Mouse (Mus musculus) midbrain, embryonic 11.5 days (tissue): Measurements from ENCODE around the gene Cib3. TPM values are rescaled to one million over a fixed set of nuclear protein-coding genes. Genes with fewer than 3 reads are reported as not detected.
A peak's percentile ranks its signal among the peaks of the same experiment; 100 is the strongest.

Source experiments
- ATAC-seq: fragments of 200-750 bp; cut with Nextera tagmentation; 2 replicates; pipeline ENCODE4 v1.8.0; 2017; ENCODE audit warnings: moderate TSS enrichment, moderate library complexity; ENCODE audit not compliant: low FRiP score
- DNase-seq: peaks from one replicate; pipeline ENCODE4 v3.0.0; 2015; ENCODE audit warnings: low spot score; ENCODE audit errors: missing footprints
- H3K27ac ChIP-seq: fragments of 300-500 bp; sonication (generic); 2 replicates; pipeline ENCODE4 v1.5.1; 2014; ENCODE audit warnings: low read depth, low read length
- H3K27me3 ChIP-seq: fragments of 300-500 bp; sonication (generic); 2 replicates; pipeline ENCODE4 v1.6.1; 2014; ENCODE audit warnings: mild to moderate bottlenecking, low read length, moderate library complexity, mixed read lengths; ENCODE audit not compliant: control insufficient read depth, insufficient read depth
- H3K36me3 ChIP-seq: fragments of 300-500 bp; sonication (generic); 2 replicates; pipeline ENCODE4 v1.6.1; 2014; ENCODE audit warnings: mild to moderate bottlenecking, low read length, moderate library complexity, mixed read lengths; ENCODE audit not compliant: control insufficient read depth, insufficient read depth
- H3K4me1 ChIP-seq: fragments of 300-500 bp; sonication (generic); 2 replicates; pipeline ENCODE4 v1.6.1; 2014; ENCODE audit warnings: low read length; ENCODE audit not compliant: control insufficient read depth, insufficient read depth
- H3K4me2 ChIP-seq: fragments of 300-500 bp; sonication (generic); 2 replicates; pipeline ENCODE4 v1.6.1; 2014; ENCODE audit warnings: mild to moderate bottlenecking, moderate library complexity
- H3K4me3 ChIP-seq: fragments of 300-500 bp; sonication (generic); 2 replicates; pipeline ENCODE4 v1.5.1; 2014; ENCODE audit warnings: low read depth, low read length
- H3K9ac ChIP-seq: fragments of 300-500 bp; sonication (generic); 2 replicates; pipeline ENCODE4 v1.6.1; 2014; ENCODE audit warnings: low read length
- H3K9me3 ChIP-seq: fragments of 300-500 bp; sonication (generic); 2 replicates; pipeline ENCODE4 v1.6.1; 2016; ENCODE audit warnings: low read length; ENCODE audit not compliant: control insufficient read depth
- WGBS: fragments of 180-500 bp; shearing (Covaris S2); extraction: QIAGEN DNeasy Blood & Tissue Kit; methylation state at CpG from one replicate; pipeline ENCODE4 v1.1.7; 2014; 5-methylcytosine and 5-hydroxymethylcytosine counted together
- polyA plus RNA-seq: library from polyadenylated mRNA; unstranded; fragments of >200 nt; fragmentation: Nextera tagmentation; extraction: Ambion mirVana; gene quantifications from 2 replicates; pipeline ENCODE4 v1.2.1, GENCODE M21; 2014

Cib3 gene
- polyA plus RNA-seq, 1 experiment from 2014 or later, result not detected

DNA sequence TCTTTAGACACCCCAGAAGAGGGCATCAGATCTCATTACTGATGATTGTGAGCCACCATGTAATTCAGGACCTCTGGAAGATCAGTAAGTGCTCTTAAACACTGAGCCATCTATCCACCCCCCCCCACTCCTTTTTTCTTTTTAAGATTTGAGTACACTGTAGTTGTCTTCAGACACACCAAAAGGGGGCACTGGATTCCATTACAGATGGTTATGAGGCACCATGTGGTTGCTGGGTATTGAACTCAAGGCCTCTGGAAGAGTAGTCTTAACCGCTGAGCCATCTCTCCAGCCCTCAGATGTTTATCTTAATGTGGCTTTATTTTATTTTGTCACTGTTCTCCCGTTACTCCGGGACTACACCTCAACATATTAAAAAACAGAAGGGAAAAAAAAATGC lies 52.6 kb downstream of the Cib3 start:
- DNase-seq, result no peak
- WGBS, result 75% methylated on average over 3 of the region's 3 CpGs
- Histone ChIP-seq H3K4me2 (peak overlapping the region; percentile 44; the same call in 1 of the 2 replicates), H3K9me3 (no peaks in the 10 kb centered on the region), H3K27ac (no peak overlapping the region), H3K36me3 (no peaks in the 10 kb centered on the region), H3K9ac (no peak overlapping the region), H3K4me1 (peaks cover 11% of the 10 kb centered on the region), H3K27me3 (no peaks in the 10 kb centered on the region), H3K4me3 (peak overlapping the region; percentile 23; the same call in 1 of the 2 replicates)
- ATAC-seq, result no peak

DNA sequence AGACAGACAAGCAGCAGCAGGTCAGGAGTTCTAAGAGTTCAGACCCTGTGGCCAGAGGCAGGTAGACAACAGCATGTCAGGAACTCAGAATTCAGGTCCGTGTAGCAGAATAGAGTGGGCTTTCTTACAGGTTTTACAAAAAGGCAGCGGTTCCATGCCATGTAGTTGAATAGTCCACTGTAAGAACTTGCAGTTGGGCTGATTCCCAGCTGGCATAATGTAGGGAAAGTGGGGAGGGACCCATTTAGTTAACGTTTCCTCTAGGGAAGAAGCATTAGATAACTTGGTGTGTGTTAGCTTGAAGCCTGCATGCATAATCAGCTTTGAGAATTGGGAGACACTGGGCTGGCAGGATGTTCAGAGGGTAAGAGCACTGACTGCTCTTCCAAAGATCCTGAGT lies 53.9 kb downstream of the Cib3 start:
- 84% methylated on average over 3 of the region's 3 CpGs for WGBS

DNA sequence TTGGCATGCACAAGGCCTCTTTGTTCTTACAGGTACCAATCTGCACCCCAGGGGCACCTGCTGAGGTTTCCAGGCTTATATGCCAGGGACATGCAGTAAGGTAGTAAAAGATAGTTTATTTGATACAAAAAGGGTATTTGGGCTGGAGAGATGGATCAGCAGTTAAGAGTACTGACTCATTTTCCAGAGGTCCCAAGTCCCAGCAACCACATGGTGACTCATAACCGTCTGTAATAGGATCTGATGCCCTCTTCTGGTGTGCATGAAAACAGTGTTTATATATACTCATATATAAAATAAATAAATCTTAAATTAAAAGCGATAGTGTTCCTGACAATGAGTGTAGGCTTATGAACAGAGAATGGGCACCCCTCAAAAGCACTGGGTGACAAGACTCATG lies 54.5 kb downstream of the Cib3 start:
- 84% methylated on average over 2 of the region's 2 CpGs for WGBS
- Histone ChIP-seq H3K36me3 (no peaks in the 10 kb centered on the region), H3K9me3 (no peaks in the 10 kb centered on the region), H3K4me2 (no peak overlapping the region), H3K27ac (no peak overlapping the region), H3K27me3 (no peaks in the 10 kb centered on the region), H3K4me3 (no peak overlapping the region), H3K4me1 (peaks cover 11% of the 10 kb centered on the region), H3K9ac (no peak overlapping the region)
- no peak for DNase-seq
- ATAC-seq, result no peak

More for the DNA sequence above, 53.9 kb downstream of the Cib3 start:
- Histone ChIP-seq H3K4me2 (no peak overlapping the region), H3K4me3 (no peak overlapping the region), H3K36me3 (no peaks in the 10 kb centered on the region), H3K27me3 (no peaks in the 10 kb centered on the region), H3K4me1 (peaks cover 11% of the 10 kb centered on the region), H3K9me3 (no peaks in the 10 kb centered on the region), H3K9ac (no peak overlapping the region), H3K27ac (no peak overlapping the region)
- DNase-seq, result no peak
- ATAC-seq, result no peak

Other genes starting within 250 kb of the Cib3 start
- gene Cyp4f18, start 203.2 kb downstream of the Cib3 start, polyA plus RNA-seq, result 0.22 and 0.41 TPM in 2 replicates
- gene Olfr372, start 171.6 kb downstream of the Cib3 start, polyA plus RNA-seq, result not detected in 2 replicates
- gene Olfr373, start 129.7 kb downstream of the Cib3 start, polyA plus RNA-seq, result not detected in 2 replicates
- not detected in 2 replicates for gene Olfr374, start 105.8 kb downstream of the Cib3 start, polyA plus RNA-seq
- gene Tpm4, start 77.9 kb downstream of the Cib3 start, polyA plus RNA-seq, result 548 and 589 TPM in 2 replicates
- gene Rab8a, start 51.6 kb downstream of the Cib3 start, polyA plus RNA-seq, result 103 and 107 TPM in 2 replicates
- not detected in 2 replicates for gene Hsh2d, start 23.2 kb downstream of the Cib3 start, polyA plus RNA-seq
- gene Gm11034, start 799 bp upstream of the Cib3 start, polyA plus RNA-seq, result not detected in 2 replicates
- gene Fam32a, start 6.9 kb upstream of the Cib3 start, polyA plus RNA-seq, result 73.1 and 77.8 TPM in 2 replicates
- 170 and 173 TPM in 2 replicates for gene Ap1m1, start 27.2 kb upstream of the Cib3 start, polyA plus RNA-seq
- 39.3 and 42.3 TPM in 2 replicates for gene Gm10282, start 92.4 kb upstream of the Cib3 start, polyA plus RNA-seq
- 5.0 and 6.5 TPM in 2 replicates for gene Klf2, start 106.2 kb upstream of the Cib3 start, polyA plus RNA-seq
- gene Eps15l1, start 208.6 kb upstream of the Cib3 start, polyA plus RNA-seq, result 67.6 and 71.3 TPM in 2 replicates
- gene Calr3, start 231.0 kb upstream of the Cib3 start, polyA plus RNA-seq, result 0.71 and 0.76 TPM in 2 replicates
- 11.6 and 13.5 TPM in 2 replicates for gene 1700030K09Rik, start 231.0 kb upstream of the Cib3 start, polyA plus RNA-seq